Mouse (Mus musculus): ENCODE results near the gene Gpr161. TPM values are rescaled to one million over a fixed set of nuclear protein-coding genes. Genes with fewer than 3 reads are reported as not detected.

The Gpr161 gene
- polyA plus RNA-seq (2012; rRNA removed): 6.6 and 8.9 TPM in 2 replicates

GRCm38 (mm10) chr1:165295489-165295888 is at the start of gene Gpr161:
Gpr161 (plus strand) TSS chr1:165295789.
- DNase-seq (ENCODE audit: low spot score): no peak

GRCm38 (mm10) chr1:165246587-165246986 is 49.0 kb upstream of the Gpr161 start:
- DNase-seq (ENCODE audit: low spot score): no peak

GRCm38 (mm10) chr1:165247085-165247484 is 48.5 kb upstream of the Gpr161 start:
- DNase-seq (ENCODE audit: low spot score): no peak

- no peak for DNase-seq (ENCODE audit: low spot score)
Observed at GRCm38 (mm10) chr1:165247788-165248187, 47.8 kb upstream of the Gpr161 start.

GRCm38 (mm10) chr1:165248842-165249241 is 46.7 kb upstream of the Gpr161 start:
- DNase-seq (ENCODE audit: low spot score): no peak

GRCm38 (mm10) chr1:165250546-165250945 is 45.0 kb upstream of the Gpr161 start:
- no peak for DNase-seq (ENCODE audit: low spot score)

GRCm38 (mm10) chr1:165252027-165252671 is 43.4 kb upstream of the Gpr161 start:
- no peak for DNase-seq (ENCODE audit: low spot score)

GRCm38 (mm10) chr1:165274946-165275345 is 20.6 kb upstream of the Gpr161 start:
- no peak for DNase-seq (ENCODE audit: low spot score)

GRCm38 (mm10) chr1:165280741-165281140 is 14.8 kb upstream of the Gpr161 start:
- DNase-seq (ENCODE audit: low spot score): no peak

- peak; percentile 68 for DNase-seq (ENCODE audit: low spot score)
Observed at GRCm38 (mm10) chr1:165281351-165282221, 14.0 kb upstream of the Gpr161 start.

GRCm38 (mm10) chr1:165282222-165282966 is 13.2 kb upstream of the Gpr161 start:
- no peak for DNase-seq (ENCODE audit: low spot score)

GRCm38 (mm10) chr1:165282967-165283345 is 12.6 kb upstream of the Gpr161 start:
- no peak for DNase-seq (ENCODE audit: low spot score)

- DNase-seq (ENCODE audit: low spot score): no peak
Observed at GRCm38 (mm10) chr1:165284096-165284495, 11.5 kb upstream of the Gpr161 start.

GRCm38 (mm10) chr1:165288165-165288564 is 7.4 kb upstream of the Gpr161 start:
- no peak for DNase-seq (ENCODE audit: low spot score)

GRCm38 (mm10) chr1:165289831-165290230 is 5.8 kb upstream of the Gpr161 start:
- no peak for DNase-seq (ENCODE audit: low spot score)

- DNase-seq (ENCODE audit: low spot score): no peak
Observed at GRCm38 (mm10) chr1:165291606-165292005, 4.0 kb upstream of the Gpr161 start.

- DNase-seq (ENCODE audit: low spot score): no peak
Observed at GRCm38 (mm10) chr1:165301108-165301507, 5.5 kb downstream of the Gpr161 start.

GRCm38 (mm10) chr1:165301567-165301966 is 6.0 kb downstream of the Gpr161 start:
- DNase-seq (ENCODE audit: low spot score): no peak

- DNase-seq (ENCODE audit: low spot score): peak; percentile 40
Observed at GRCm38 (mm10) chr1:165302455-165303208, 7.0 kb downstream of the Gpr161 start.

- DNase-seq (ENCODE audit: low spot score): no peak
Observed at GRCm38 (mm10) chr1:165303209-165303608, 7.6 kb downstream of the Gpr161 start.

GRCm38 (mm10) chr1:165304341-165304740 is 8.8 kb downstream of the Gpr161 start:
- DNase-seq (ENCODE audit: low spot score): no peak

GRCm38 (mm10) chr1:165308180-165308579 is 12.6 kb downstream of the Gpr161 start:
- no peak for DNase-seq (ENCODE audit: low spot score)
